Mouse (Mus musculus): ENCODE results near the gene Fzd5. TPM values are rescaled to one million over a fixed set of nuclear protein-coding genes. Genes with fewer than 3 reads are reported as not detected.
A peak's percentile ranks its signal among the peaks of the same experiment; 100 is the strongest.

The Fzd5 gene
- polyA plus RNA-seq, 1 experiment from 2014 or later, result 0.88 TPM

DNA sequence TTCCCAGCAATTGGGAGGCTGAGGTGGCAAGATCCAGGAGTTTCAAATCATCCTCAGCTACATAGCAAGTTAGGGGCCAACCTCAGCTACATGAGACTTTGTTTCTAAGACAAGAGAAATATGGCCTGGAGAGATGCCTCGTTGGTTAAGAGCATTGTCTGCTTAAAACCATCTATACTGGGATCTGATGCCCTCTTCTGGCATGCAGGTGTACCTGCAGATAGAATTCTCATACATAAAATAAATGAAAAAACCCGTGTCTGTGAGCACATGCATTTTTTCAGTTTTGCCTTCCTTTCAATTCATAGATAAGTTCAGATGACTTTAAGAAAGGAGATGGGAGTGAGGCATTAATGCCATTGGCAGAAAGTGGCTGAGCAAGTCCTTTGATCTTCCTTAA is 27.7 kb downstream of the Fzd5 start:
- Histone ChIP-seq H3K4me2 (no peak overlapping the region), H3K27me3 (no peaks in the 10 kb centered on the region), H3K36me3 (peaks cover 33% of the 10 kb centered on the region), H3K27ac (no peak overlapping the region), H3K4me3 (replicated peaks) (no peak overlapping the region), H3K4me1 (replicated peaks) (no peaks in the 10 kb centered on the region), H3K9me3 (no peaks in the 10 kb centered on the region), H3K9ac (replicated peaks) (no peak overlapping the region)
- 21% methylated on average over 2 of the region's 2 CpGs for WGBS
- no peak for ATAC-seq (ENCODE audit: insufficient number of reproducible peaks, insufficient read depth, low FRiP score, low TSS enrichment, low read depth)

DNA sequence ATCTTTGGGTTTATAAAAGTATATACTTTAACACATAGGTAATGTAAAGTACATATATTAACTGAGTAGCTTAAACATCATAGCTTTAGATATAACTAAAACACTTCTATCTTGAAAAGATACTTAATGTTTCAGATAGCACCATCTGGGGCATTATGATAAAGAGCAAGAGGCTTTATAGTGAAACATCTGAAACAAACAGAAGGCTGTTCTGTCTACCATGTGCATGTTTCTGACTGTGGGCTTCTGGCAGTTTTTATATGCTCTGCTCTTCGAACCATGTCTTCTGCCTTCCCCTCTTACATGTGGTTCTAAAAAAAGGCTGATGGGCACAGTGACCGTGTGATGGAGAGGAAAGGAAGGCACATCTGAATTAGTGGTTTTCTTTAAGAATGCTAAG is 30.9 kb downstream of the Fzd5 start:
- no peak overlapping the region for H3K4me2 ChIP-seq
- no peaks in the 10 kb centered on the region for H3K4me1 ChIP-seq (replicated peaks)
- H3K36me3 ChIP-seq, result peaks cover 44% of the 10 kb centered on the region
- no peaks in the 10 kb centered on the region for H3K9me3 ChIP-seq
- no peak overlapping the region for H3K27ac ChIP-seq
- H3K9ac ChIP-seq (replicated peaks), result no peak overlapping the region
- H3K27me3 ChIP-seq, result no peaks in the 10 kb centered on the region
- H3K4me3 ChIP-seq (replicated peaks), result no peak overlapping the region
- ATAC-seq (ENCODE audit: insufficient number of reproducible peaks, insufficient read depth, low FRiP score, low TSS enrichment, low read depth), result no peak
- whole genome bisulfite sequencing, result 93% methylated on average over 2 of the region's 2 CpGs

DNA sequence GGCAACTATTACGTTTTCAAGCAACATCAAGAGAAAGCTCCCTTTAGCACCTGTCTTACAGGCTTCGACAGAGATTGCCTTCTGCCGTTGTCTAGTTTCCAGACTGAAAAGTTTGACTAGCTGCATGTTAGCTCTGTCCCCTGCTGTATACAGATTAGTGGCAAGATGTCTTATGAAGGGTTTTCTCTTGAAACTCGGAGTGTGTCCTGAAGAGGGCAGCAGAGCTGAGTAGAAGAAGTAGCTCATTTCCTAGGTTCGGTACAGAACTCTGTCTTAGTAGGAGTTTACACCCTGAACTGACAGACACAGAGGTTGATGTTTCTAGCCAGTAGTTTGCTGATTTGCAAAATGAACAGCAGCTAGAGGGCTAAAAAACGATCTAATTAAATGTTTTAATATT is 32.3 kb downstream of the Fzd5 start:
- no peak overlapping the region for H3K4me2 ChIP-seq
- H3K9ac ChIP-seq (replicated peaks), result no peak overlapping the region
- peaks cover 53% of the 10 kb centered on the region for H3K36me3 ChIP-seq
- no peak overlapping the region for H3K27ac ChIP-seq
- H3K27me3 ChIP-seq, result no peaks in the 10 kb centered on the region
- H3K4me3 ChIP-seq (replicated peaks), result no peak overlapping the region
- no peak for ATAC-seq (ENCODE audit: insufficient number of reproducible peaks, insufficient read depth, low FRiP score, low TSS enrichment, low read depth)
- no peaks in the 10 kb centered on the region for H3K4me1 ChIP-seq (replicated peaks)
- no peaks in the 10 kb centered on the region for H3K9me3 ChIP-seq
- 47% methylated on average over 6 of the region's 6 CpGs for WGBS

DNA sequence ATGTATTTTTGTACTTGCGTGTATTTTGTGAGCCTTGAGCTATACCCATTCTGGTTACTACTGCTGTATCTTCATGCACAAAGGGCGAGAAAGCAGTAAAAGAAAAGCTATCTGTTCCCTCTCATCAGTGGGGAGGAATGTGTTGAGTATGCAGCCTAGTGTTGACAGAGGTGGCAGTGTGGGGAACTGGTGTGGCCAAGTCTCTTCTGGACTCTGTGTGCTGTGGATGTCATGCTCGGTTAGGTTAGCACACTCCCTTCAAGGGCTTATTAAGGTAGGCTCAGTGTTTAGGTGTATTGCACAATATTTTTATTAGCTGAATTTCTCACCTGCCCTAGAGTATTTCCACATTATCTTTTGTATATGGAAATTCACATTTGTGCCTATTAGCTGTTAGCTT is 35.8 kb downstream of the Fzd5 start:
- 91% methylated on average over 3 of the region's 3 CpGs for WGBS

DNA sequence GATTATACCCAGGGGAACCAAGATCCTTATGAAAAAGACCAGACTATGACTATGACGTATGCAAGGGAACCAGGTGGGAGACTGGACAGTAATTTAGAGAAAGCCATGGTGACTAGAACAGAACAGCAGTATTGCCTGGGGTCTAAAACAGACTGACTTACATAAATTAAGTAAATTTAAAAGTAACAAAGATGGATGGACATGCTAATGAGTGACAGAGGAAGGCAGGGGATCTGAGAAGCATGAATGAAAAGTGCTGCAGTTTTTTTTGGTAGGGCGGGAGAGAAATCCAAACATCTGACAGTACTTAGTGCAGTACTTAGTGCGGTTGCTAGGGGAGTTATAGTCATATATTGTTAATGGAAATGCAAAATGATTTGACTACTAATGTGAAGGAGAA is 42.4 kb downstream of the Fzd5 start:
- 70% methylated on average over 3 of the region's 3 CpGs for WGBS
- no peak for ATAC-seq (ENCODE audit: insufficient number of reproducible peaks, insufficient read depth, low FRiP score, low TSS enrichment, low read depth)
- no peaks in the 10 kb centered on the region for H3K9me3 ChIP-seq

More for the DNA sequence above, 35.8 kb downstream of the Fzd5 start:
- ATAC-seq (ENCODE audit: insufficient number of reproducible peaks, insufficient read depth, low FRiP score, low TSS enrichment, low read depth), result no peak
- H3K4me1 ChIP-seq (replicated peaks), result no peaks in the 10 kb centered on the region
- H3K4me2 ChIP-seq, result no peak overlapping the region
- H3K36me3 ChIP-seq, result peaks cover 41% of the 10 kb centered on the region
- no peak overlapping the region for H3K9ac ChIP-seq (replicated peaks)
- no peaks in the 10 kb centered on the region for H3K9me3 ChIP-seq
- H3K27ac ChIP-seq, result no peak overlapping the region
- H3K27me3 ChIP-seq, result no peaks in the 10 kb centered on the region
- no peak overlapping the region for H3K4me3 ChIP-seq (replicated peaks)

DNA sequence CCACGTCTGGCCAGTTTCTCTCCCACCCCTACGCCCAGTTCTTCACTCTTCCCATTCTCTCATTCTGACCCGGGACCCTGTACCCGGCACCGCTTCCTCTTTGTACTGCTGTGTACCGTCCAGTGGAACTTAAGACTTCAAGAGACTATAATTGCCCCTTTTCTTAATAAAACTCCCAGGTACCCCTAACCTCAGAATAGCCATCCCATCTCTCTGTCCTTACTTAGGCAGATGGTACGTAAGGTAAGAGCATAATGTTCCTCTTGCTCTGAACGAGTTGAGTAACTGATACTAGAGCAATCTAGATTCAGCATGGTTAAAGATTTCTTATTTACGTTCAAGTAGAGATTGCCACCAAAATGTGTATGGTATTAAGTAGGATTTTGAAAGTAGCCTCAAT is 46.0 kb downstream of the Fzd5 start:
- H3K27ac ChIP-seq, result peak overlapping the region; percentile 73; the same call in 1 of the 2 replicates
- H3K9ac ChIP-seq (replicated peaks), result peak overlapping the region; percentile 93
- no peaks in the 10 kb centered on the region for H3K27me3 ChIP-seq
- 3% methylated on average over 9 of the region's 9 CpGs for WGBS
- no peaks in the 10 kb centered on the region for H3K36me3 ChIP-seq
- peaks cover 25% of the 10 kb centered on the region for H3K4me1 ChIP-seq (replicated peaks)
- ATAC-seq (ENCODE audit: insufficient number of reproducible peaks, insufficient read depth, low FRiP score, low TSS enrichment, low read depth), result no peak
- H3K4me3 ChIP-seq (replicated peaks), result peak overlapping the region; percentile 91
- H3K4me2 ChIP-seq, result peak overlapping the region; percentile 81
- no peaks in the 10 kb centered on the region for H3K9me3 ChIP-seq

More for the DNA sequence above, 42.4 kb downstream of the Fzd5 start:
- H3K9ac ChIP-seq (replicated peaks), result no peak overlapping the region
- peaks cover 13% of the 10 kb centered on the region for H3K4me1 ChIP-seq (replicated peaks)
- no peak overlapping the region for H3K27ac ChIP-seq
- H3K27me3 ChIP-seq, result no peaks in the 10 kb centered on the region
- H3K4me3 ChIP-seq (replicated peaks), result no peak overlapping the region
- no peak overlapping the region for H3K4me2 ChIP-seq
- no peaks in the 10 kb centered on the region for H3K36me3 ChIP-seq

GRCm38 (mm10) chr1:64691121-64691551 is 46.4 kb downstream of the Fzd5 start:
- Histone ChIP-seq H3K4me1 (replicated peaks) (peaks cover 25% of the 10 kb centered on the region), H3K27me3 (no peaks in the 10 kb centered on the region), H3K36me3 (no peaks in the 10 kb centered on the region), H3K4me3 (replicated peaks) (peak overlapping the region; percentile 91), H3K9me3 (no peaks in the 10 kb centered on the region), H3K4me2 (peak overlapping the region; percentile 81), H3K27ac (peak overlapping the region; percentile 73), H3K9ac (replicated peaks) (peak overlapping the region; percentile 93)
- under 1% methylated on average over 53 of the region's 55 CpGs for WGBS
- no peak; the same call in 1 of the 2 replicates for ATAC-seq (ENCODE audit: insufficient number of reproducible peaks, insufficient read depth, low FRiP score, low TSS enrichment, low read depth)

- peak within 1 kb of the TSS; percentile 93 for H3K9ac ChIP-seq (replicated peaks)
- H3K4me1 ChIP-seq (replicated peaks), result peaks cover 25% of the 10 kb centered on the region
- H3K27ac ChIP-seq, result peak within 1 kb of the TSS; percentile 73
- H3K4me3 ChIP-seq (replicated peaks), result peak within 1 kb of the TSS; percentile 91
- peak within 1 kb of the TSS; percentile 81 for H3K4me2 ChIP-seq
- H3K36me3 ChIP-seq, result no peaks in the 10 kb centered on the region
- peak; percentile 98 for ATAC-seq (ENCODE audit: insufficient number of reproducible peaks, insufficient read depth, low FRiP score, low TSS enrichment, low read depth)
- under 1% methylated on average over 66 of the region's 71 CpGs for WGBS
- no peaks in the 10 kb centered on the region for H3K27me3 ChIP-seq
- H3K9me3 ChIP-seq, result no peaks in the 10 kb centered on the region
Measured at GRCm38 (mm10) chr1:64690213-64691013, 47.1 kb downstream of the Fzd5 start, which contains the start of gene Ccnyl1. Ccnyl1 (plus strand) TSS chr1:64690455.

DNA sequence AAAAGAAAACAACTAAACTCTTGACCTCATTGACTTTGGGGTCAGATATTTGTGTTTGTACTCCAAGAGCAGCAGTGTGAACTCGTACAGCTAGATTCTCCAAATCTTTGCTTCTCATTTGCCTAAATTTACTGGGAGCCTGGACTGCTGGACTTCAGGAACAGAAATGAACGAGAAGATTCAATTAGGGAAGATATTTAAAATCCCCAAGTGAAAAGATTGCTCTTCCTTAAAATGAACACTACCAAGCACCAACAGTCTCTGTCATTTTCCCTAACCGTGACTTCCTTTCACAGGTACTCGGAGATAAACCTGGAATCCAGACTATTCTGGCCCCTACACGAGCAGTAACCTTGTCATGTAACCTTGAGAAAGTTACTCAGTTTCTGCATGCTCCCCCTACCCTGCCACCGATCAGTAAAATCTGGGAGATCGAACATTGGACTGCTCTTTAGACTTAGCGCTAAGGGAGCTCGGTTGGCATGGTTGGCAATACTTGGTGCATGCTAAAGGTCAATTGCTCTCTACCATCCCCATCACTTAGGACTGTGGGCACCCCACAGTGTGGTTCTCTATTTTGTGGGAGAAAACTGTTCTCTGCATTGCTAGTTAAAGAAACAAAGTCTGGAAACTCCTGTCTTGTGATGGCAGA is 47.9 kb downstream of the Fzd5 start:
- Histone ChIP-seq H3K36me3 (no peaks in the 10 kb centered on the region), H3K9me3 (no peaks in the 10 kb centered on the region), H3K9ac (replicated peaks) (peak overlapping the region; percentile 63), H3K27me3 (no peaks in the 10 kb centered on the region), H3K27ac (no peak overlapping the region; the same call in 1 of the 2 replicates), H3K4me2 (peak overlapping the region; percentile 80), H3K4me3 (replicated peaks) (peak overlapping the region; percentile 91), H3K4me1 (replicated peaks) (peaks cover 25% of the 10 kb centered on the region)
- ATAC-seq (ENCODE audit: insufficient number of reproducible peaks, insufficient read depth, low FRiP score, low TSS enrichment, low read depth), result no peak
- WGBS, result 31% methylated on average over 9 of the region's 9 CpGs

- no peak overlapping the region for H3K4me2 ChIP-seq
- H3K9me3 ChIP-seq, result no peaks in the 10 kb centered on the region
- H3K9ac ChIP-seq (replicated peaks), result no peak overlapping the region
- WGBS, result 58% methylated on average over 4 of the region's 4 CpGs
- H3K36me3 ChIP-seq, result no peaks in the 10 kb centered on the region
- no peaks in the 10 kb centered on the region for H3K27me3 ChIP-seq
- ATAC-seq (ENCODE audit: insufficient number of reproducible peaks, insufficient read depth, low FRiP score, low TSS enrichment, low read depth), result no peak
- H3K4me1 ChIP-seq (replicated peaks), result peaks cover 23% of the 10 kb centered on the region
- no peak overlapping the region for H3K4me3 ChIP-seq (replicated peaks)
- H3K27ac ChIP-seq, result no peak overlapping the region
Measured at GRCm38 (mm10) chr1:64688046-64688445, 49.5 kb downstream of the Fzd5 start.

- Histone ChIP-seq H3K4me2 (no peak overlapping the region), H3K27ac (no peak overlapping the region), H3K4me1 (replicated peaks) (peaks cover 6% of the 10 kb centered on the region), H3K4me3 (replicated peaks) (no peak overlapping the region), H3K9ac (replicated peaks) (no peak overlapping the region), H3K36me3 (no peaks in the 10 kb centered on the region), H3K27me3 (no peaks in the 10 kb centered on the region), H3K9me3 (no peaks in the 10 kb centered on the region)
- ATAC-seq (ENCODE audit: insufficient number of reproducible peaks, insufficient read depth, low FRiP score, low TSS enrichment, low read depth), result no peak
- 95% methylated on average over 2 of the region's 2 CpGs for WGBS
Measured at GRCm38 (mm10) chr1:64684440-64684839, 53.1 kb downstream of the Fzd5 start.
